Mouse (Mus musculus): ENCODE measurements around the gene Gnmt. TPM values are rescaled to one million over a fixed set of nuclear protein-coding genes. Genes with fewer than 3 reads are reported as not detected.

Gnmt gene
- polyA plus RNA-seq, 1 experiment from 2014 or later, result 2.0 TPM

- H3K4me2 ChIP-seq (replicated peaks), result no peak overlapping the region
- H3K4me1 ChIP-seq, result peaks cover 14% of the 10 kb centered on the region
- WGBS, result 94% methylated on average over 11 of the region's 11 CpGs
- no peak overlapping the region for H3K27ac ChIP-seq (replicated peaks)
- peaks cover 33% of the 10 kb centered on the region for H3K36me3 ChIP-seq
- H3K4me3 ChIP-seq (replicated peaks), result no peak overlapping the region
- H3K27me3 ChIP-seq, result no peaks in the 10 kb centered on the region
- no peak for ATAC-seq (ENCODE audit: insufficient number of reproducible peaks, low FRiP score, low TSS enrichment, low read depth)
- H3K9me3 ChIP-seq (replicated peaks), result no peaks in the 10 kb centered on the region
- no peak overlapping the region for H3K9ac ChIP-seq
Observed at GRCm38 (mm10) chr17:46714756-46715481, 14.0 kb downstream of the Gnmt start.

GRCm38 (mm10) chr17:46713849-46714248 lies 15.1 kb downstream of the Gnmt start:
- Histone ChIP-seq H3K4me2 (replicated peaks) (no peak overlapping the region), H3K27me3 (no peaks in the 10 kb centered on the region), H3K4me1 (peaks cover 14% of the 10 kb centered on the region), H3K36me3 (peaks cover 33% of the 10 kb centered on the region), H3K9me3 (replicated peaks) (no peaks in the 10 kb centered on the region), H3K27ac (replicated peaks) (no peak overlapping the region), H3K4me3 (replicated peaks) (no peak overlapping the region), H3K9ac (no peak overlapping the region)
- WGBS, result 87% methylated on average over 9 of the region's 9 CpGs
- no peak for ATAC-seq (ENCODE audit: insufficient number of reproducible peaks, low FRiP score, low TSS enrichment, low read depth)

- no peak overlapping the region for H3K27ac ChIP-seq (replicated peaks)
- 67% methylated on average over 7 of the region's 7 CpGs for WGBS
- H3K4me3 ChIP-seq (replicated peaks), result peak overlapping the region; percentile 99
Observed at GRCm38 (mm10) chr17:46712442-46712841, 16.5 kb downstream of the Gnmt start.

GRCm38 (mm10) chr17:46711612-46712271 lies 17.2 kb downstream of the Gnmt start:
- Histone ChIP-seq H3K9ac (peak overlapping the region; percentile 92), H3K4me1 (peaks cover 14% of the 10 kb centered on the region), H3K4me2 (replicated peaks) (peak overlapping the region; percentile 96), H3K4me3 (replicated peaks) (peak overlapping the region; percentile 99), H3K27me3 (no peaks in the 10 kb centered on the region), H3K9me3 (replicated peaks) (no peaks in the 10 kb centered on the region), H3K27ac (replicated peaks) (peak overlapping the region; percentile 80), H3K36me3 (peaks cover 25% of the 10 kb centered on the region)
- peak; percentile 50 for ATAC-seq (ENCODE audit: insufficient number of reproducible peaks, low FRiP score, low TSS enrichment, low read depth)
- under 1% methylated on average over 76 of the region's 76 CpGs for WGBS

More at GRCm38 (mm10) chr17:46712442-46712841, 16.5 kb downstream of the Gnmt start:
- no peak for ATAC-seq (ENCODE audit: insufficient number of reproducible peaks, low FRiP score, low TSS enrichment, low read depth)
- H3K9ac ChIP-seq, result peak overlapping the region; percentile 92
- H3K4me2 ChIP-seq (replicated peaks), result peak overlapping the region; percentile 96
- no peaks in the 10 kb centered on the region for H3K27me3 ChIP-seq
- H3K4me1 ChIP-seq, result peaks cover 14% of the 10 kb centered on the region
- peaks cover 29% of the 10 kb centered on the region for H3K36me3 ChIP-seq
- no peaks in the 10 kb centered on the region for H3K9me3 ChIP-seq (replicated peaks)

- peak within 1 kb of the TSS; percentile 80 for H3K27ac ChIP-seq (replicated peaks)
- H3K36me3 ChIP-seq, result peaks cover 19% of the 10 kb centered on the region
- H3K9me3 ChIP-seq (replicated peaks), result no peaks in the 10 kb centered on the region
- H3K27me3 ChIP-seq, result no peaks in the 10 kb centered on the region
- WGBS, result 7% methylated on average over 36 of the region's 36 CpGs
- peak within 1 kb of the TSS; percentile 99 for H3K4me3 ChIP-seq (replicated peaks)
- ATAC-seq (ENCODE audit: insufficient number of reproducible peaks, low FRiP score, low TSS enrichment, low read depth), result peak; percentile 89
- peak within 1 kb of the TSS; percentile 92 for H3K9ac ChIP-seq
- peaks cover 14% of the 10 kb centered on the region for H3K4me1 ChIP-seq
- H3K4me2 ChIP-seq (replicated peaks), result peak within 1 kb of the TSS; percentile 96
Observed at GRCm38 (mm10) chr17:46710959-46711597, 17.9 kb downstream of the Gnmt start, which contains the start of gene Pex6. Gene Pex6 (plus strand): TSS chr17:46711463.

GRCm38 (mm10) chr17:46706375-46707089 lies 22.4 kb downstream of the Gnmt start:
- no peak for ATAC-seq (ENCODE audit: insufficient number of reproducible peaks, low FRiP score, low TSS enrichment, low read depth)
- H3K4me2 ChIP-seq (replicated peaks), result no peak overlapping the region
- WGBS, result 87% methylated on average over 14 of the region's 14 CpGs

GRCm38 (mm10) chr17:46704887-46705835 lies 23.8 kb downstream of the Gnmt start, which contains the start of gene Ppp2r5d:
Gene Ppp2r5d (minus strand): TSS chr17:46705111.
- Histone ChIP-seq H3K4me2 (replicated peaks) (peak within 1 kb of the TSS; percentile 67), H3K4me3 (replicated peaks) (peak within 1 kb of the TSS; percentile 97), H3K4me1 (peaks cover 37% of the 10 kb centered on the region), H3K36me3 (0 out of 2 replicates have a peak, but pooled peaks cover under 1% of the 10 kb centered on the region), H3K27ac (replicated peaks) (peak within 1 kb of the TSS; percentile 91), H3K9me3 (replicated peaks) (no peaks in the 10 kb centered on the region), H3K27me3 (no peaks in the 10 kb centered on the region), H3K9ac (peak within 1 kb of the TSS; percentile 85)
- WGBS, result under 1% methylated on average over 48 of the region's 48 CpGs
- peak; percentile 93 for ATAC-seq (ENCODE audit: insufficient number of reproducible peaks, low FRiP score, low TSS enrichment, low read depth)

More at GRCm38 (mm10) chr17:46706375-46707089, 22.4 kb downstream of the Gnmt start:
- Histone ChIP-seq H3K9me3 (replicated peaks) (no peaks in the 10 kb centered on the region), H3K4me1 (peaks cover 30% of the 10 kb centered on the region), H3K4me3 (replicated peaks) (no peak overlapping the region), H3K9ac (no peak overlapping the region), H3K27ac (replicated peaks) (no peak overlapping the region), H3K27me3 (no peaks in the 10 kb centered on the region), H3K36me3 (no peaks in the 10 kb centered on the region)

GRCm38 (mm10) chr17:46703971-46704886 lies 24.7 kb downstream of the Gnmt start:
- Histone ChIP-seq H3K4me3 (replicated peaks) (peak overlapping the region; percentile 97), H3K9ac (peak overlapping the region; percentile 85), H3K9me3 (replicated peaks) (no peaks in the 10 kb centered on the region), H3K27ac (replicated peaks) (peak overlapping the region; percentile 90), H3K27me3 (no peaks in the 10 kb centered on the region), H3K4me2 (replicated peaks) (peak overlapping the region; percentile 67), H3K36me3 (peaks cover 8% of the 10 kb centered on the region; the same call in 1 of the 2 replicates), H3K4me1 (peaks cover 37% of the 10 kb centered on the region)
- 4% methylated on average over 31 of the region's 41 CpGs for WGBS
- ATAC-seq (ENCODE audit: insufficient number of reproducible peaks, low FRiP score, low TSS enrichment, low read depth), result peak; percentile 76

GRCm38 (mm10) chr17:46702506-46702905 lies 26.5 kb downstream of the Gnmt start:
- H3K4me1 ChIP-seq, result peaks cover 37% of the 10 kb centered on the region
- H3K9me3 ChIP-seq (replicated peaks), result no peaks in the 10 kb centered on the region
- peaks cover 19% of the 10 kb centered on the region; the same call in 1 of the 2 replicates for H3K36me3 ChIP-seq
- no peak overlapping the region for H3K27ac ChIP-seq (replicated peaks)
- H3K27me3 ChIP-seq, result no peaks in the 10 kb centered on the region
- 81% methylated on average over 5 of the region's 5 CpGs for WGBS
- no peak for ATAC-seq (ENCODE audit: insufficient number of reproducible peaks, low FRiP score, low TSS enrichment, low read depth)
- peak overlapping the region; percentile 67 for H3K4me2 ChIP-seq (replicated peaks)
- H3K9ac ChIP-seq, result 0 out of 2 replicates have a peak overlapping the region, but pooled peaks have one; percentile 9
- H3K4me3 ChIP-seq (replicated peaks), result no peak overlapping the region
